Mouse (Mus musculus): Measurements from ENCODE around the gene Bcorl1.

DNA sequence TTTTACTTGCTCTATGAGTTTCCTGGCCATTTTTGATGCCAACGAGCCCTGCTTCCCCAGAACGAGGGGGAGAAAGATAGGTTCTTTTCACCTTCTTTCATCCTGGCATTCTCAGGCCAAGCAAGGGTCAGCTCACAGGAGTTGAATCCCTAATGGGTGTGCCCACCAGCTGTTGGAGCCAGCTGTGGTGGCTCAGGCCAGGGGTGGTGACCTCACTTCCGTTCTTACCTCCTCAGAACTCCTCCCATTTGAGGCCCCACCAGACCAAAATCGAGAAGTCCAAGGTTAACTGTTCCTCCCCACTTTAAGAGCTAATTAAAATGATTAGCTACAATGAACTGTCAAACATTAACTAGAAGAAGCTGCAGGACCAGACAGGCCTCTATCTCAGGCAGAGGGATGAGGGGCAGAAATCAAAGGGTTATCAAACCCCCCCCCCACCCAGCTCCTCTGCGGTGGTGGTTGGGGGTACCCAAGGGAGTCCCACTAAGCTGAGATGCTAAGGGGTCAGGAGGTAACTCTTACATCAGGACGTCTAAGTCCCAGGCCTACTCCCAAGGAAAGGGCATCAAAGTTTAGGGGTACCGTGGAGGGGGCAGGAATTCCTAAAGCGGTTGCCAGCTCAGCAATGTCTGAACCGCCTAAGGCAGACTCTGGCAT, 111.2 kb downstream of the Bcorl1 start:
- TF ChIP-seq CTCF (IDR thresholded peaks at IDR 0.05; ENCODE audit: control insufficient read depth, insufficient read depth, insufficient read length) (no peak), MYOG (IDR thresholded peaks at IDR 0.05; ENCODE audit: control insufficient read depth, extremely low read depth, insufficient read length) (no peak), MAX (IDR thresholded peaks at IDR 0.05) (no peak)

Data from C2C12 (cell line).